Mouse (Mus musculus) limb, embryonic 14.5 days (tissue): ENCODE measurements around the gene Ttc30b. TPM values are rescaled to one million over a fixed set of nuclear protein-coding genes. Genes with fewer than 3 reads are reported as not detected.
A peak's percentile ranks its signal among the peaks of the same experiment; 100 is the strongest.

Experiments
- ATAC-seq: fragments of 200-750 bp; cut with Nextera tagmentation; 2 replicates; pipeline ENCODE4 v1.8.0; 2017; ENCODE audit warnings: low read depth, moderate number of reproducible peaks, moderate TSS enrichment; ENCODE audit not compliant: low FRiP score
- DNase-seq: peaks from one replicate; pipeline ENCODE4 v3.0.0-alpha.2; 2015; ENCODE audit warnings: low spot score
- H3K27ac ChIP-seq: fragments of 300-500 bp; sonication (generic); replicated peaks from 2 replicates; pipeline ENCODE4 v1.5.1; 2014; ENCODE audit warnings: low read depth, mild to moderate bottlenecking, low read length, moderate library complexity, mixed read lengths
- H3K27me3 ChIP-seq: fragments of 300-500 bp; sonication (generic); 2 replicates; pipeline ENCODE4 v1.6.1; 2014; ENCODE audit warnings: low read length, mixed read lengths; ENCODE audit not compliant: control insufficient read depth, insufficient read depth
- H3K36me3 ChIP-seq: fragments of 300-500 bp; sonication (generic); 2 replicates; pipeline ENCODE4 v1.6.1; 2014; ENCODE audit warnings: mild to moderate bottlenecking, low read length, moderate library complexity, mixed read lengths; ENCODE audit not compliant: control insufficient read depth, insufficient read depth
- H3K4me1 ChIP-seq: fragments of 300-500 bp; sonication (generic); 2 replicates; pipeline ENCODE4 v1.6.1; 2014; ENCODE audit warnings: antibody characterized with exemption, low read length, mixed read lengths; ENCODE audit not compliant: control insufficient read depth, insufficient read depth
- H3K4me2 ChIP-seq: fragments of 300-500 bp; sonication (generic); replicated peaks from 2 replicates; pipeline ENCODE4 v1.6.1; 2014; ENCODE audit warnings: low read depth, mild to moderate bottlenecking, low read length, moderate library complexity; ENCODE audit not compliant: severe bottlenecking
- H3K4me3 ChIP-seq: fragments of 300-500 bp; sonication (generic); replicated peaks from 2 replicates; pipeline ENCODE4 v1.5.1; 2014; ENCODE audit warnings: low read length
- H3K9ac ChIP-seq: fragments of 300-500 bp; sonication (generic); 2 replicates; pipeline ENCODE4 v1.6.1; 2014; ENCODE audit warnings: mild to moderate bottlenecking, low read depth, low read length, moderate library complexity; ENCODE audit not compliant: severe bottlenecking
- H3K9me3 ChIP-seq: fragments of 300-500 bp; sonication (generic); 2 replicates; pipeline ENCODE4 v1.6.1; 2016; ENCODE audit warnings: low read length; ENCODE audit not compliant: control insufficient read depth
- POLR2A ChIP-seq: fragments of 200-500 bp; IDR thresholded peaks from 2 replicates; pipeline ENCODE4 v1.8.0; 2012; ENCODE audit warnings: inconsistent platforms, mild to moderate bottlenecking, moderate library complexity, borderline replicate concordance; ENCODE audit not compliant: insufficient read depth, insufficient read length; ENCODE audit errors: extremely low read depth
- WGBS: fragments of 180-500 bp; shearing (Covaris S2); extraction: QIAGEN DNeasy Blood & Tissue Kit; methylation state at CpG from one replicate; pipeline ENCODE4 v1.1.7; 2014; 5-methylcytosine and 5-hydroxymethylcytosine counted together
- polyA plus RNA-seq, 2 experiments: library from polyadenylated mRNA; depleted of rRNA in 1 of 2; stranded (reverse) in 1 of 2; unstranded in 1 of 2; fragments of >200 nt; fragmentation: Nextera tagmentation in 1 of 2; extraction: Ambion mirVana in 1 of 2; gene quantifications; 2 replicates each; pipeline versions ENCODE4 v1.2.1 to v1.2.3; 2012 to 2014

Ttc30b gene
- polyA plus RNA-seq, 2 experiments: 7.8 to 10.8 TPM

GRCm38 (mm10) chr2:75907142-75907541 is 31.2 kb downstream of the Ttc30b start:
- ATAC-seq: no peak

DNA sequence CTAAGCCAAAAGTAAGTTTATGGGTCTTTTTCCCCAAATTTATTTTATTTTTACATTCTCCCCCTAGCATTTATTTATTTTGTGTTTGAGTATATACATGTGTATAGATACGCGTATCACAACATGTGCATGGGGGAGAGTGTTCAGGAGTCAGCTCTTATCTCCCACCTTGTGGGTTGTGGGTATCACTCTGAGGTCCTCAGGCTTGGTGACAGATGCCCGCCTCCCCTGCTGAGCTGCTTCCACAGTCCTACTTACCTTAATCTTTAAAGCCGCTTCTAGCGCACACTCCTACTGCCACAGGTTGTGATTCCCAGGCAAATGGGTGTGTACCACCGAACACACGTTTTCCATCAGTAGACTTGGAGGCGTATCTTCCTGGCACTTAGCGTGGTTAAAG is 36.5 kb downstream of the Ttc30b start:
- Histone ChIP-seq H3K9me3 (peaks cover 3% of the 10 kb centered on the region; the same call in 1 of the 2 replicates), H3K9ac (no peak overlapping the region), H3K36me3 (peaks cover 21% of the 10 kb centered on the region), H3K4me3 (no peak overlapping the region), H3K4me2 (no peak overlapping the region), H3K4me1 (no peaks in the 10 kb centered on the region), H3K27ac (no peak overlapping the region), H3K27me3 (no peaks in the 10 kb centered on the region)
- ATAC-seq: no peak
- no peak for DNase-seq
- TF ChIP-seq POLR2A: no peak
- WGBS: 83% methylated on average over 9 of the region's 9 CpGs

More at GRCm38 (mm10) chr2:75907142-75907541, 31.2 kb downstream of the Ttc30b start:
- no peak for TF ChIP-seq POLR2A
- Histone ChIP-seq H3K36me3 (peaks cover 26% of the 10 kb centered on the region), H3K4me3 (no peak overlapping the region), H3K4me1 (no peaks in the 10 kb centered on the region), H3K27me3 (no peaks in the 10 kb centered on the region), H3K4me2 (no peak overlapping the region), H3K9me3 (no peaks in the 10 kb centered on the region), H3K9ac (no peak overlapping the region), H3K27ac (no peak overlapping the region)
- 64% methylated on average over 1 of the region's 1 CpGs for WGBS
- DNase-seq: no peak

GRCm38 (mm10) chr2:75900281-75900680 is 38.1 kb downstream of the Ttc30b start:
- no peak for TF ChIP-seq POLR2A
- no peak for DNase-seq
- Histone ChIP-seq H3K36me3 (peaks cover 17% of the 10 kb centered on the region), H3K27ac (no peak overlapping the region), H3K9me3 (peaks cover 3% of the 10 kb centered on the region; the same call in 1 of the 2 replicates), H3K4me3 (no peak overlapping the region), H3K27me3 (no peaks in the 10 kb centered on the region), H3K4me2 (no peak overlapping the region), H3K9ac (no peak overlapping the region), H3K4me1 (no peaks in the 10 kb centered on the region)
- 53% methylated on average over 1 of the region's 1 CpGs for WGBS
- ATAC-seq: no peak

- no peak overlapping the region for H3K4me3 ChIP-seq
- H3K9me3 ChIP-seq: peaks cover 3% of the 10 kb centered on the region; the same call in 1 of the 2 replicates
- H3K27ac ChIP-seq: no peak overlapping the region
- WGBS: 70% methylated on average over 5 of the region's 5 CpGs
- TF ChIP-seq POLR2A: no peak
- 0 out of 2 replicates have a peak, but pooled peaks cover 2% of the 10 kb centered on the region for H3K4me1 ChIP-seq
- no peak for ATAC-seq
- H3K27me3 ChIP-seq: no peaks in the 10 kb centered on the region
- H3K4me2 ChIP-seq: no peak overlapping the region
- peaks cover 10% of the 10 kb centered on the region for H3K36me3 ChIP-seq
- DNase-seq: no peak
- no peak overlapping the region for H3K9ac ChIP-seq
Observed at GRCm38 (mm10) chr2:75895711-75896110, 42.7 kb downstream of the Ttc30b start.

- Histone ChIP-seq H3K4me2 (no peak overlapping the region), H3K27ac (no peak overlapping the region), H3K4me1 (0 out of 2 replicates have a peak, but pooled peaks cover 2% of the 10 kb centered on the region)
Observed at GRCm38 (mm10) chr2:75891981-75892380, 46.4 kb downstream of the Ttc30b start.

More at GRCm38 (mm10) chr2:75891981-75892380, 46.4 kb downstream of the Ttc30b start:
- peak; percentile 15 for DNase-seq
- TF ChIP-seq POLR2A: no peak
- H3K27me3 ChIP-seq: no peaks in the 10 kb centered on the region
- no peaks in the 10 kb centered on the region for H3K9me3 ChIP-seq
- WGBS: 46% methylated on average over 4 of the region's 4 CpGs
- peaks cover 9% of the 10 kb centered on the region; the same call in 1 of the 2 replicates for H3K36me3 ChIP-seq
- H3K4me3 ChIP-seq: no peak overlapping the region
- no peak overlapping the region for H3K9ac ChIP-seq
- no peak for ATAC-seq

Other genes with a start within 250 kb of the Ttc30b start
- gene Nfe2l2, start 233.9 kb downstream of the Ttc30b start, polyA plus RNA-seq (2012; rRNA removed): 28.3 and 32.5 TPM in 2 replicates
- gene Nfe2l2, start 233.9 kb downstream of the Ttc30b start, polyA plus RNA-seq (2014; fragmentation: Nextera tagmentation; extraction: Ambion mirVana): 37.4 and 37.6 TPM in 2 replicates
- gene Agps, start 106.4 kb downstream of the Ttc30b start, polyA plus RNA-seq (2012; rRNA removed): 17.0 and 18.0 TPM in 2 replicates
- 27.5 and 34.1 TPM in 2 replicates for gene Agps, start 106.4 kb downstream of the Ttc30b start, polyA plus RNA-seq (2014; fragmentation: Nextera tagmentation; extraction: Ambion mirVana)
- 0.35 and 0.47 TPM in 2 replicates for gene Ttc30a2, start 39.6 kb upstream of the Ttc30b start, polyA plus RNA-seq (2012; rRNA removed)
- gene Ttc30a2, start 39.6 kb upstream of the Ttc30b start, polyA plus RNA-seq (2014; fragmentation: Nextera tagmentation; extraction: Ambion mirVana): 0.30 TPM in 2 replicates
- gene Ttc30a1, start 43.4 kb upstream of the Ttc30b start, polyA plus RNA-seq (2012; rRNA removed): 6.9 TPM in 2 replicates
- gene Ttc30a1, start 43.4 kb upstream of the Ttc30b start, polyA plus RNA-seq (2014; fragmentation: Nextera tagmentation; extraction: Ambion mirVana): 5.9 and 6.7 TPM in 2 replicates